In the genomic region with DNA sequence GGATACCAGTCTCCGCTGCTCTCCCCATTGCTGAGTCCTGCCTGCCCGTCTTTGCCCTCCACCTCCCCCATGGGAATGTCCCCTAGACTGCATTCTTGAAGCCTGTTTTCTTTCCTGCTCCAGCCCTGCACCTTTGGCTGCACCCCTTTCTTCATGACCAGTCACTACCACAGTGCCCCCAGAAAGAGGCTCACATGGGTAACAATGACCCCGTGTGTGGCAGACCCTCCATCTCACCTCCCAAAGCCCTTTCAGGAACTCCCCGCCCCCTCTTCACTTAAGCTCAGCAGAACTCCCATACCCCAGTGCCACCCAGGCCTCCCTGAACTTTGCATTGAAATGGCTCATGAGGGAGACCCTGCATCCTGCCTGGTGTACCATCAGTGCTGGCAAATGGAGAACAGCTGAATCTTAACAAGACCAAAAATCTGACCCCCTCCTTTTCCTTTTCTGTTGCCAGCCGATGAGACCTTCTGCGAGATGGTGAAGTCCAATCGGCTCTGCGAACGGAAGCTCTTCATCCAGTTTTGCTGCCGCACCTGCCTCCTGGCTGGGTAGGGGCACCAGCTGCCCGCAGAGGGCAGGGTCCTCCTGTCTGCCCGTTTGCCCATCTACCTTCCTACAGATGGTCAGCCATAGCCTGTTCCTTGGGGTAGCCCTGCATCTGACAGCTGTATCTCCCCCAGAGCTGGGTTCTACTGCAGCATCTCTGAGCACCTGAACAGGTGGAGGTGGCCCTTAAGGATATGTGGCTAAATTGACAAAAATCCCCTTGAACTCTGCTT, we compare ENCODE assay signal across 24 mouse cellular contexts. TPM values are rescaled to one million over a fixed set of nuclear protein-coding genes. Genes with fewer than 3 reads are reported as not detected.
"Had no signal": no experiment of that assay in that cellular context is flagged by ENCODE, and none has a peak within 500 bp of the region (broad histone marks: within the 10 kb centered on the region; RNA-seq: fewer than 3 reads in every experiment).

No protein-coding gene starts in this region.

- H3K36me3 ChIP-seq: midbrain, embryonic 10.5 days; midbrain, embryonic 13.5 days; neural tube, embryonic 13.5 days; neural tube, embryonic 15.5 days had no signal

- H3K27ac ChIP-seq: midbrain, embryonic 13.5 days; neural tube, embryonic 13.5 days; neural tube, embryonic 15.5 days had no signal

- H3K27me3 ChIP-seq: midbrain, embryonic 13.5 days; neural tube, embryonic 13.5 days; neural tube, embryonic 15.5 days had no signal

- H3K9ac ChIP-seq: lung, embryonic 14.5 days; midbrain, embryonic 13.5 days; neural tube, embryonic 13.5 days; neural tube, embryonic 15.5 days had no signal

- H3K9me3 ChIP-seq: midbrain, embryonic 10.5 days; midbrain, embryonic 13.5 days; neural tube, embryonic 13.5 days; neural tube, embryonic 15.5 days had no signal

- DNase-seq: lung, embryonic 14.5 days; lung, postnatal 10 days; lung, postnatal 4 days; retina, postnatal 1 day; right cerebral cortex, adult 18-20 months; right cerebral cortex, postnatal 25 days; right cerebral cortex, postnatal 4 days; spleen, adult 18-20 months; thymus, adult 18-20 months; thymus, postnatal 14 days; thymus, postnatal 36 days had no signal

- H3K4me3 ChIP-seq: midbrain, embryonic 10.5 days; midbrain, embryonic 13.5 days; myocyte; neural tube, embryonic 13.5 days; neural tube, embryonic 15.5 days had no signal

- ATAC-seq: midbrain, embryonic 13.5 days; midbrain, embryonic 16.5 days had no signal

- H3K4me2 ChIP-seq: lung, embryonic 14.5 days; midbrain, embryonic 13.5 days; neural tube, embryonic 13.5 days; neural tube, embryonic 15.5 days had no signal

RNA-seq across cellular contexts. Expression of a gene that starts 5.2 kb away (rescaled TPM):
- polyA plus RNA-seq: liver, embryonic 16.5 days; lung, embryonic 14.5 days; lung, embryonic 16.5 days; midbrain, embryonic 10.5 days; midbrain, embryonic 13.5 days; midbrain, embryonic 16.5 days; myocyte; neural tube, embryonic 11.5 days; neural tube, embryonic 13.5 days; neural tube, embryonic 15.5 days; small intestine, adult 2 months; stomach, embryonic 14.5 days; stomach, embryonic 16.5 days; thymus, postnatal 0 days had no signal
